Mouse (Mus musculus): ENCODE measurements around the gene Ip6k2. TPM values are rescaled to one million over a fixed set of nuclear protein-coding genes. Genes with fewer than 3 reads are reported as not detected.
A peak's percentile ranks its signal among the peaks of the same experiment; 100 is the strongest.

Gene Ip6k2
- total and polyA plus RNA-seq, 3 experiments: 33.6 to 43.8 (median 39.0) TPM

- peak; percentile 86 for ATAC-seq (ENCODE audit: extremely low read depth, insufficient number of reproducible peaks, low FRiP score, poor library complexity, severe bottlenecking)
- Histone ChIP-seq H3K9me3 (replicated peaks) (no peaks in the 10 kb centered on the region), H3K4me1 (ENCODE audit: insufficient read depth, low read depth, low read length) (peaks cover 29% of the 10 kb centered on the region), H3K27me3 (ENCODE audit: insufficient read depth, low read length) (peaks cover 8% of the 10 kb centered on the region), H3K36me3 (replicated peaks) (peaks cover 32% of the 10 kb centered on the region), H3K4me3 (ENCODE audit: low read depth, low read length) (peak overlapping the region; percentile 79)
- TF ChIP-seq GATA2 (IDR thresholded peaks at IDR 0.05; ENCODE audit: borderline replicate concordance, low read depth, low read length) (no peak), CTCF (IDR thresholded peaks at IDR 0.05; ENCODE audit: low read depth, low read length) (no peak; the same call in 1 of the 2 replicates), POLR2AphosphoS5 (IDR thresholded peaks at IDR 0.05; ENCODE audit: insufficient replicate concordance, low read depth, low read length) (no peak), TAL1 (conservative IDR thresholded peaks at IDR 0.05; ENCODE audit: low read depth, low read length) (no peak), GATA1 (IDR thresholded peaks at IDR 0.05; ENCODE audit: borderline replicate concordance, low read length) (no peak)
- DNase-seq (ENCODE audit: low spot score): peak; percentile 99
Observed at GRCm38 (mm10) chr9:108853635-108854240, 70.1 kb downstream of the Ip6k2 start.

DNA sequence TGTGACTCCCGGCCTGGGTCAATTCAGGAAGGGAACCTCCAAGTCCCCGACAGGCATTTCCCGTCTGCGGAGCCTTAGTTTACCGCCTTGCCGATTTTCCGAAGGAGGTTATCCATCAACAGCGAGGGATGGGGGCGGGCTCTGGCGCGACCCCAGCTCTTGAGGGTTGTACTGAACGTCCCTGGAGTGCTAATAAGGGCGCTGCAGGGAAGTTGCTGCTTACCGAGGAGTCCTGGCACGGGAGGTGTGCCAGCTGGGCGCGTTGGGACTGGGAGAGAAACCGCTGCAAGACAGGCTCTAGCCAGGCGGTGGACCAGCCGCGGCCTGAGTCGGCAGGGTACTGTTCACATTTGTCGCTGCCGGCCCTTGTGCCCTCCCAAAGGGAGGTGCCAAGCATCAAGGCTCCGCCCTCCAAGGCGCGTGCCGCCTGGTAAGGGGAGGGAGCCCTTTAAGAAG lies 70.7 kb downstream of the Ip6k2 start:
- TF ChIP-seq POLR2AphosphoS5 (IDR thresholded peaks at IDR 0.05; ENCODE audit: insufficient replicate concordance, low read depth, low read length) (no peak), CTCF (IDR thresholded peaks at IDR 0.05; ENCODE audit: low read depth, low read length) (no peak), GATA2 (IDR thresholded peaks at IDR 0.05; ENCODE audit: borderline replicate concordance, low read depth, low read length) (no peak), GATA1 (IDR thresholded peaks at IDR 0.05; ENCODE audit: borderline replicate concordance, low read length) (no peak), TAL1 (conservative IDR thresholded peaks at IDR 0.05; ENCODE audit: low read depth, low read length) (no peak)
- Histone ChIP-seq H3K9me3 (replicated peaks) (no peaks in the 10 kb centered on the region), H3K4me3 (ENCODE audit: low read depth, low read length) (peak overlapping the region; percentile 79), H3K36me3 (replicated peaks) (peaks cover 36% of the 10 kb centered on the region), H3K4me1 (ENCODE audit: insufficient read depth, low read depth, low read length) (peaks cover 29% of the 10 kb centered on the region), H3K27me3 (ENCODE audit: insufficient read depth, low read length) (peaks cover 2% of the 10 kb centered on the region)
- ATAC-seq (ENCODE audit: extremely low read depth, insufficient number of reproducible peaks, low FRiP score, poor library complexity, severe bottlenecking) (peak; percentile 87), DNase-seq (ENCODE audit: low spot score) (peak; percentile 91)

DNA sequence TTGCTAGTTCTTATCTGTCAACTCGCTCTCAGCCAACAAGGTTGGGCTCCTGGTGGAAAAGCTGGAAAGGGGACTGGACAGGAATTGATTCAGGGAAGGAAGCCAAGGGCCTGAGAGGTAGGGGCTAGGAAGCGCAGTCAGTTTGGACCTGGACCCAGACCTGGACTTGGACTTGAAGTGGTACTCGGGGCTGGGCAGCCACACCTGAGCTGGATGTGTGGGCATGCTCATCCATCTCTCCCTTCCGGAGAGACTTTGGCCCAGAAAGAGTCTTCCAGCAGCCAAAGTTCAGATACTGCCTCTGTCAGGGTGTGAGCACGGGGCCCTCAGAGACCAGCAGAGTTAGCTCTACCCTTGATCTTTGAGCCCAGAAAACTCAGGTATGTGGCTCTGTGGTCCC lies 71.7 kb downstream of the Ip6k2 start:
- ATAC-seq (ENCODE audit: extremely low read depth, insufficient number of reproducible peaks, low FRiP score, poor library complexity, severe bottlenecking): no peak
- H3K4me1 ChIP-seq (ENCODE audit: insufficient read depth, low read depth, low read length): peaks cover 29% of the 10 kb centered on the region
- no peak for DNase-seq (ENCODE audit: low spot score)
- no peaks in the 10 kb centered on the region for H3K27me3 ChIP-seq (ENCODE audit: insufficient read depth, low read length)
- no peak for TF ChIP-seq TAL1 (conservative IDR thresholded peaks at IDR 0.05; ENCODE audit: low read depth, low read length)
- no peak for TF ChIP-seq POLR2AphosphoS5 (IDR thresholded peaks at IDR 0.05; ENCODE audit: insufficient replicate concordance, low read depth, low read length)
- no peak for TF ChIP-seq GATA1 (IDR thresholded peaks at IDR 0.05; ENCODE audit: borderline replicate concordance, low read length)
- no peak for TF ChIP-seq CTCF (IDR thresholded peaks at IDR 0.05; ENCODE audit: low read depth, low read length)
- TF ChIP-seq GATA2 (IDR thresholded peaks at IDR 0.05; ENCODE audit: borderline replicate concordance, low read depth, low read length): no peak
- no peaks in the 10 kb centered on the region for H3K9me3 ChIP-seq (replicated peaks)
- H3K36me3 ChIP-seq (replicated peaks): peaks cover 43% of the 10 kb centered on the region
- no peak overlapping the region for H3K4me3 ChIP-seq (ENCODE audit: low read depth, low read length)

Other genes starting within 250 kb of the Ip6k2 start
- gene Impdh2, start 223.5 kb upstream of the Ip6k2 start, total RNA-seq (2014; fragmentation: Nextera tagmentation): 145 and 154 TPM in 2 replicates
- gene Impdh2, start 223.5 kb upstream of the Ip6k2 start, total RNA-seq (2017): 247 and 299 TPM in 2 replicates
- 167 and 176 TPM in 2 replicates for gene Impdh2, start 223.5 kb upstream of the Ip6k2 start, polyA plus RNA-seq (2012)
- gene Ndufaf3, start 216.4 kb upstream of the Ip6k2 start, total RNA-seq (2014; fragmentation: Nextera tagmentation): 25.6 and 31.8 TPM in 2 replicates
- 16.9 and 29.4 TPM in 2 replicates for gene Ndufaf3, start 216.4 kb upstream of the Ip6k2 start, total RNA-seq (2017)
- 11.7 and 17.7 TPM in 2 replicates for gene Ndufaf3, start 216.4 kb upstream of the Ip6k2 start, polyA plus RNA-seq (2012)
- 48.3 and 49.1 TPM in 2 replicates for gene Dalrd3, start 213.9 kb upstream of the Ip6k2 start, total RNA-seq (2014; fragmentation: Nextera tagmentation)
- 48.3 and 65.3 TPM in 2 replicates for gene Dalrd3, start 213.9 kb upstream of the Ip6k2 start, total RNA-seq (2017)
- gene Dalrd3, start 213.9 kb upstream of the Ip6k2 start, polyA plus RNA-seq (2012): 101 and 121 TPM in 2 replicates
- 22.6 and 27.6 TPM in 2 replicates for gene Wdr6, start 205.1 kb upstream of the Ip6k2 start, total RNA-seq (2014; fragmentation: Nextera tagmentation)
- 36.3 and 39.2 TPM in 2 replicates for gene Wdr6, start 205.1 kb upstream of the Ip6k2 start, total RNA-seq (2017)
- gene Wdr6, start 205.1 kb upstream of the Ip6k2 start, polyA plus RNA-seq (2012): 16.9 and 30.0 TPM in 2 replicates
- 1.7 and 1.9 TPM in 2 replicates for gene P4htm, start 186.1 kb upstream of the Ip6k2 start, total RNA-seq (2014; fragmentation: Nextera tagmentation)
- 2.0 and 2.6 TPM in 2 replicates for gene P4htm, start 186.1 kb upstream of the Ip6k2 start, total RNA-seq (2017)
- 5.4 and 5.7 TPM in 2 replicates for gene P4htm, start 186.1 kb upstream of the Ip6k2 start, polyA plus RNA-seq (2012)
- 77.4 and 83.1 TPM in 2 replicates for gene Arih2, start 134.4 kb upstream of the Ip6k2 start, total RNA-seq (2014; fragmentation: Nextera tagmentation)
- gene Arih2, start 134.4 kb upstream of the Ip6k2 start, total RNA-seq (2017): 86.9 and 91.4 TPM in 2 replicates
- gene Arih2, start 134.4 kb upstream of the Ip6k2 start, polyA plus RNA-seq (2012): 146 and 153 TPM in 2 replicates
- 17.4 and 17.8 TPM in 2 replicates for gene Slc25a20, start 121.7 kb upstream of the Ip6k2 start, total RNA-seq (2014; fragmentation: Nextera tagmentation)
- 30.3 TPM in 2 replicates for gene Slc25a20, start 121.7 kb upstream of the Ip6k2 start, total RNA-seq (2017)
- 5.5 and 7.7 TPM in 2 replicates for gene Slc25a20, start 121.7 kb upstream of the Ip6k2 start, polyA plus RNA-seq (2012)
- gene Prkar2a, start 94.5 kb upstream of the Ip6k2 start, total RNA-seq (2014; fragmentation: Nextera tagmentation): not detected in 2 replicates
- 0.29 and 0.38 TPM in 2 replicates for gene Prkar2a, start 94.5 kb upstream of the Ip6k2 start, total RNA-seq (2017)
- gene Prkar2a, start 94.5 kb upstream of the Ip6k2 start, polyA plus RNA-seq (2012): 0.19 TPM in 1 of 2 replicates, not detected in the other
- gene Nckipsd, start 24.6 kb downstream of the Ip6k2 start, total RNA-seq (2014; fragmentation: Nextera tagmentation): 4.7 and 6.3 TPM in 2 replicates
- 4.1 and 5.2 TPM in 2 replicates for gene Nckipsd, start 24.6 kb downstream of the Ip6k2 start, total RNA-seq (2017)
- gene Nckipsd, start 24.6 kb downstream of the Ip6k2 start, polyA plus RNA-seq (2012): 5.6 and 8.3 TPM in 2 replicates
- not detected in 2 replicates for gene Celsr3, start 42.5 kb downstream of the Ip6k2 start, total RNA-seq (2014; fragmentation: Nextera tagmentation)
- 0.11 and 0.12 TPM in 2 replicates for gene Celsr3, start 42.5 kb downstream of the Ip6k2 start, total RNA-seq (2017)
- gene Celsr3, start 42.5 kb downstream of the Ip6k2 start, polyA plus RNA-seq (2012): 0.01 TPM in 1 of 2 replicates, not detected in the other
- gene Slc26a6, start 69.5 kb downstream of the Ip6k2 start, total RNA-seq (2014; fragmentation: Nextera tagmentation): 1.0 and 3.6 TPM in 2 replicates
- 2.3 and 3.1 TPM in 2 replicates for gene Slc26a6, start 69.5 kb downstream of the Ip6k2 start, total RNA-seq (2017)
- 2.4 and 3.5 TPM in 2 replicates for gene Slc26a6, start 69.5 kb downstream of the Ip6k2 start, polyA plus RNA-seq (2012)
- gene Tmem89, start 130.8 kb downstream of the Ip6k2 start, total RNA-seq (2014; fragmentation: Nextera tagmentation): not detected in 2 replicates
- not detected in 2 replicates for gene Tmem89, start 130.8 kb downstream of the Ip6k2 start, total RNA-seq (2017)
- not detected in 2 replicates for gene Tmem89, start 130.8 kb downstream of the Ip6k2 start, polyA plus RNA-seq (2012)
- 172 and 173 TPM in 2 replicates for gene Uqcrc1, start 152.8 kb downstream of the Ip6k2 start, total RNA-seq (2014; fragmentation: Nextera tagmentation)
- gene Uqcrc1, start 152.8 kb downstream of the Ip6k2 start, total RNA-seq (2017): 186 and 188 TPM in 2 replicates
- gene Uqcrc1, start 152.8 kb downstream of the Ip6k2 start, polyA plus RNA-seq (2012): 448 and 452 TPM in 2 replicates
- 0.10 and 0.30 TPM in 2 replicates for gene Col7a1, start 169.8 kb downstream of the Ip6k2 start, total RNA-seq (2014; fragmentation: Nextera tagmentation)
- gene Col7a1, start 169.8 kb downstream of the Ip6k2 start, total RNA-seq (2017): 1.1 and 3.0 TPM in 2 replicates
- 0.15 and 0.28 TPM in 2 replicates for gene Col7a1, start 169.8 kb downstream of the Ip6k2 start, polyA plus RNA-seq (2012)
- not detected in 2 replicates for gene Ucn2, start 202.2 kb downstream of the Ip6k2 start, total RNA-seq (2014; fragmentation: Nextera tagmentation)
- gene Ucn2, start 202.2 kb downstream of the Ip6k2 start, total RNA-seq (2017): 0.17 and 0.38 TPM in 2 replicates
- gene Ucn2, start 202.2 kb downstream of the Ip6k2 start, polyA plus RNA-seq (2012): not detected in 2 replicates
- 7.1 and 10.0 TPM in 2 replicates for gene Pfkfb4, start 208.0 kb downstream of the Ip6k2 start, total RNA-seq (2014; fragmentation: Nextera tagmentation)
- gene Pfkfb4, start 208.0 kb downstream of the Ip6k2 start, total RNA-seq (2017): 9.1 and 9.3 TPM in 2 replicates
- gene Pfkfb4, start 208.0 kb downstream of the Ip6k2 start, polyA plus RNA-seq (2012): 1.7 and 4.1 TPM in 2 replicates